Mouse (Mus musculus) liver, embryonic 14.5 days (tissue): ENCODE results near the gene Fam172a. TPM values are rescaled to one million over a fixed set of nuclear protein-coding genes. Genes with fewer than 3 reads are reported as not detected.

ENCODE experiments used
- ATAC-seq: fragments of 200-750 bp; cut with Nextera tagmentation; 2 replicates; pipeline ENCODE4 v1.8.0; 2017; ENCODE audit warnings: moderate number of reproducible peaks, mild to moderate bottlenecking, moderate library complexity; ENCODE audit not compliant: insufficient read depth
- DNase-seq, 3 experiments: peaks; one replicate each; pipeline ENCODE4 v3.0.0-alpha.2; 2012 to 2013; ENCODE audit warnings: low read depth in 3 of 3, low spot score in 3 of 3
- H3K27ac ChIP-seq: fragments of 300-500 bp; sonication (generic); 2 replicates; pipeline ENCODE4 v1.5.1; 2014; ENCODE audit warnings: moderate library complexity, mild to moderate bottlenecking, control low read depth, inconsistent platforms
- H3K27me3 ChIP-seq: fragments of 300-500 bp; sonication (generic); 2 replicates; pipeline ENCODE4 v1.6.1; 2014; ENCODE audit warnings: mild to moderate bottlenecking, low read length, moderate library complexity; ENCODE audit not compliant: control insufficient read depth, insufficient read depth
- H3K36me3 ChIP-seq: fragments of 300-500 bp; sonication (generic); replicated peaks from 2 replicates; pipeline ENCODE4 v1.6.1; 2014; ENCODE audit warnings: low read depth; ENCODE audit not compliant: control insufficient read depth, insufficient read depth
- H3K4me1 ChIP-seq, 2 experiments: fragments of 200-500 bp in 1 of 2; fragments of 300-500 bp in 1 of 2; sonication (generic) in 1 of 2; replicated peaks; 2 replicates each; pipeline ENCODE4 v1.6.1; 2012 to 2014; ENCODE audit warnings: antibody characterized with exemption in 1 of 2, inconsistent platforms in 1 of 2, low read length in 1 of 2; ENCODE audit not compliant: control insufficient read depth in 2 of 2, insufficient read depth in 2 of 2
- H3K4me2 ChIP-seq: fragments of 300-500 bp; sonication (generic); 2 replicates; pipeline ENCODE4 v1.6.1; 2014; ENCODE audit warnings: low read depth, mild to moderate bottlenecking, control low read depth, moderate library complexity
- H3K4me3 ChIP-seq, 2 experiments: fragments of 200-500 bp in 1 of 2; fragments of 300-500 bp in 1 of 2; sonication (generic) in 1 of 2; 2 replicates each; pipeline ENCODE4 v1.5.1; 2012 to 2014; ENCODE audit warnings: low read depth in 2 of 2, low read length in 2 of 2, mild to moderate bottlenecking in 2 of 2, control low read depth in 1 of 2, inconsistent platforms in 1 of 2, moderate library complexity in 1 of 2; ENCODE audit not compliant: insufficient read depth in 1 of 2
- H3K9ac ChIP-seq: fragments of 300-500 bp; sonication (generic); replicated peaks from 2 replicates; pipeline ENCODE4 v1.6.1; 2014; ENCODE audit warnings: mild to moderate bottlenecking, control low read depth, moderate library complexity
- H3K9me3 ChIP-seq: fragments of 300-500 bp; sonication (generic); 2 replicates; pipeline ENCODE4 v1.6.1; 2016; ENCODE audit warnings: low read length, mixed read lengths; ENCODE audit not compliant: control insufficient read depth
- CTCF ChIP-seq: IDR thresholded peaks from 2 replicates; pipeline ENCODE4 v1.5.1; 2016; ENCODE audit warnings: antibody characterized with exemption, low read depth, control low read depth
- EP300 ChIP-seq: IDR thresholded peaks from 2 replicates; pipeline ENCODE4 v1.6.1; 2016; ENCODE audit warnings: antibody characterized with exemption, low read depth
- WGBS: fragments of 180-500 bp; shearing (Covaris S2); extraction: QIAGEN DNeasy Blood & Tissue Kit; methylation state at CpG from one replicate; pipeline ENCODE4 v1.1.7; 2014; ENCODE audit not compliant: insufficient replicate concordance; 5-methylcytosine and 5-hydroxymethylcytosine counted together
- polyA plus RNA-seq, 2 experiments: library from polyadenylated mRNA; depleted of rRNA in 1 of 2; stranded (reverse) in 1 of 2; unstranded in 1 of 2; fragments of >200 nt; fragmentation: Nextera tagmentation in 1 of 2; extraction: Ambion mirVana in 1 of 2; gene quantifications; 2 replicates each; pipeline versions ENCODE4 v1.2.1 to v1.2.3; 2012 to 2014

Gene Fam172a
- polyA plus RNA-seq, 2 experiments = 2.8 to 8.0 TPM

DNA sequence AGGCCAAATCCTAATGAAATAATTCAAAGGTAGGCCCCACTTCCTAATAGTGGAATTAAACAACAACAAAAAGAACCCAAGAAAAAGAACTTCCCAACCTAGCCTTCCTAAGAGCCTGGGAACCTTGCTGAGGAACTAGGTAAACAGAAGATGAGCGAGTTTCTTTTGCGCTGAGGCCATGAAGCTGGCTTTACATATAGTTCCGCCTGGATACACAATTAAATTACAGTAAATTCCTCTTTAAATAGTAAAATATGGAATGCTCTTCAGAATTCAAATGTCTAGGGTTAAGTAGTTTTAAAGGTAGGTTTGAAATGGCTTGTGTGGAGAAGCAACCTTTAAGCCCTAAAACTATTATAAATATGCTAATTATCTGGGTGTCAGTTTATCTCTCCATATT, 478.4 kb downstream of the Fam172a start:
- no peak overlapping the region for H3K9ac ChIP-seq
- H3K36me3 ChIP-seq = no peaks in the 10 kb centered on the region
- H3K4me1 ChIP-seq = no peaks in the 10 kb centered on the region
- ATAC-seq = no peak
- TF ChIP-seq EP300 (no peak), CTCF (no peak)
- peaks cover 84% of the 10 kb centered on the region for H3K27me3 ChIP-seq
- H3K27ac ChIP-seq = no peak overlapping the region
- 17% methylated on average over 3 of the region's 3 CpGs for WGBS
- H3K4me3 ChIP-seq = no peak overlapping the region
- H3K4me2 ChIP-seq = no peak overlapping the region
- no peaks in the 10 kb centered on the region for H3K9me3 ChIP-seq
- no peak for DNase-seq

GRCm38 (mm10) chr13:78181071-78181929, 479.5 kb downstream of the Fam172a start:
- ATAC-seq = no peak

GRCm38 (mm10) chr13:78181930-78182558, 480.2 kb downstream of the Fam172a start:
- DNase-seq = no peak
- Histone ChIP-seq H3K9ac (no peak overlapping the region), H3K36me3 (no peaks in the 10 kb centered on the region), H3K4me2 (no peak overlapping the region), H3K4me3 (no peak overlapping the region), H3K27ac (no peak overlapping the region), H3K4me1 (no peaks in the 10 kb centered on the region), H3K9me3 (no peaks in the 10 kb centered on the region), H3K27me3 (peaks cover 86% of the 10 kb centered on the region)
- no peak for TF ChIP-seq CTCF
- no peak for TF ChIP-seq EP300
- WGBS = 3% methylated on average over 14 of the region's 14 CpGs
- no peak for ATAC-seq

More at GRCm38 (mm10) chr13:78181071-78181929, 479.5 kb downstream of the Fam172a start:
- no peaks in the 10 kb centered on the region for H3K4me1 ChIP-seq
- H3K27me3 ChIP-seq = peaks cover 86% of the 10 kb centered on the region
- no peaks in the 10 kb centered on the region for H3K36me3 ChIP-seq
- no peak overlapping the region for H3K4me3 ChIP-seq
- no peak for DNase-seq
- H3K4me2 ChIP-seq = no peak overlapping the region
- no peak overlapping the region for H3K9ac ChIP-seq
- H3K9me3 ChIP-seq = no peaks in the 10 kb centered on the region
- TF ChIP-seq EP300 (no peak), CTCF (no peak)
- H3K27ac ChIP-seq = no peak overlapping the region
- 1% methylated on average over 44 of the region's 44 CpGs for WGBS

DNA sequence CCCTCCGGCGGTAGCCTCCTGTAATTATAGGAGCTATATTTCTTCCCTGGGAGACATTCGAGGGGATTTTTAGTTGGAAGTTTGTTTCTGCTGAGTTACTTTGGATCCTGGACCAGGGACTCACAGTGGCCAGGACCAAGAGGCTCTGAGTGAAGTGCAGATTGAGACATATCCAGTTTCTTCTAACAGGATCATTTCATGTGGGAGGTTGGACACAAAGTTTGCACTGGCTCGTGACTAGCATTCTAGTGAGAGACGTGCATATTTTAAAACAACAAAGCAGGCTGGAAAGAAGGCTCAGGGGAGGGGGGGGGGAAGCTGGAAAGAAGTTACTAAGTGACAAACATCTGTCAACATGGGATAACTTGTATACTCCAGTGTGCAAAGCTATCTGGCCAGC, 481.2 kb downstream of the Fam172a start:
- H3K27me3 ChIP-seq = peaks cover 92% of the 10 kb centered on the region
- 6% methylated on average over 5 of the region's 5 CpGs for WGBS
- no peaks in the 10 kb centered on the region for H3K9me3 ChIP-seq
- no peak for TF ChIP-seq CTCF
- no peak for TF ChIP-seq EP300
- no peak overlapping the region for H3K4me2 ChIP-seq
- H3K36me3 ChIP-seq = no peaks in the 10 kb centered on the region
- no peak overlapping the region for H3K27ac ChIP-seq
- DNase-seq (no peak), ATAC-seq (no peak)
- H3K9ac ChIP-seq = no peak overlapping the region
- H3K4me1 ChIP-seq = no peaks in the 10 kb centered on the region
- H3K4me3 ChIP-seq = no peak overlapping the region

DNA sequence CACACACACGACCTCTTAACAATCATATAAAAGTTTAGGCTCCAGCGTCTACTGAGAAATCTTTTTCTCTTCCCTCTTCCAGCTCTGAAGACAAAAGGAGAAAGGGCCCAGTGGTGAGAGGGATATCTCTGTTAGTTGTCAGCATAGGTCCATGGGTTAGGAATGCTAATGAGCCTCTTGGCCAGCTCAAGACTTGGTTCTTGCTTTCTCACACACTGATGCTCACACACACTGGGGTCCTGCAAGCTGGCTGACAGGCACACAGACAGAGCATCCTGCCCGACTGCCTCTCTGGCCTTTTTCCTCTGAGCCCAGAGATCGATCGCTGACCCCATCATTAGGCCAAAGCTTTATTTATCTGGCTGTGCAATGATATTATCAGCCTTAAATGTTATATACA, 482.2 kb downstream of the Fam172a start:
- H3K9me3 ChIP-seq = no peaks in the 10 kb centered on the region
- WGBS = 2% methylated on average over 5 of the region's 5 CpGs
- no peaks in the 10 kb centered on the region for H3K36me3 ChIP-seq
- no peak overlapping the region for H3K4me2 ChIP-seq
- H3K27ac ChIP-seq = no peak overlapping the region
- no peak overlapping the region for H3K4me3 ChIP-seq
- ATAC-seq (no peak), DNase-seq (no peak)
- H3K27me3 ChIP-seq = peaks cover 90% of the 10 kb centered on the region
- H3K9ac ChIP-seq = no peak overlapping the region
- H3K4me1 ChIP-seq = no peaks in the 10 kb centered on the region
- no peak for TF ChIP-seq CTCF
